Mouse (Mus musculus): ENCODE results near the gene Olfr456.

DNA sequence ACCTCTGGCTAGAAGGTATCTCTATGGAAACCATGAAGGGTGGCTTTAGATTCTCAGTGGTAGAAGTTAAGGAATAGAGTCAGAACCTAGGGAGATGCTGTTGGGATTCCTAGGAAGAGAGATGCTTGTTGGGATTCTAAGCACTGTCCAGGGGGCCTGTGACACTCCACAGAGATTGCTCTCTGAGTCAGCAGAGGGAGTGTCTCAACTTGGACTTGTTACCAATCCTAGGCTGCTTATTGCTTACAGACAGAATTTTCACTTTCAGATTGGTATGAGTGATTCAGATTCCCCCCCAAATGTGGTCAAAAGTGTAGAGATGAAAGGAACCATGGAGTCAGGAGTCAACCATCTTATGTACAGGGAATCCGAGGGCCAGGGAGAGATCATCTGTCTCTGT lies 2.7 kb upstream of the Olfr456 start:
- TF ChIP-seq CTCF (IDR thresholded peaks at IDR 0.05; ENCODE audit: low read depth, low read length) (no peak), POLR2AphosphoS5 (IDR thresholded peaks at IDR 0.05; ENCODE audit: insufficient replicate concordance, low read depth, low read length) (no peak), GATA1 (IDR thresholded peaks at IDR 0.05; ENCODE audit: borderline replicate concordance, low read length) (no peak), TAL1 (conservative IDR thresholded peaks at IDR 0.05; ENCODE audit: low read depth, low read length) (no peak), GATA2 (IDR thresholded peaks at IDR 0.05; ENCODE audit: borderline replicate concordance, low read depth, low read length) (no peak)

Measured in G1E (cell line).